Mouse (Mus musculus): ENCODE results near the gene H3f3a.

Gene H3f3a

GRCm38 (mm10) chr1:180783580-180783928, 30.2 kb downstream of the H3f3a start:
- DNase-seq (ENCODE audit: low read depth, low spot score): no peak

- DNase-seq (ENCODE audit: low read depth, low spot score): no peak
Measured at GRCm38 (mm10) chr1:180782906-180783579, 30.7 kb downstream of the H3f3a start.

- no peak for DNase-seq (ENCODE audit: low read depth, low spot score)
Measured at GRCm38 (mm10) chr1:180781250-180781649, 32.5 kb downstream of the H3f3a start.

GRCm38 (mm10) chr1:180780291-180780690, 33.5 kb downstream of the H3f3a start:
- no peak for DNase-seq (ENCODE audit: low read depth, low spot score)

- peak; percentile 24 for DNase-seq (ENCODE audit: low read depth, low spot score)
Measured at GRCm38 (mm10) chr1:180778941-180779340, 34.8 kb downstream of the H3f3a start.

GRCm38 (mm10) chr1:180778403-180778754, 35.4 kb downstream of the H3f3a start:
- no peak for DNase-seq (ENCODE audit: low read depth, low spot score)

GRCm38 (mm10) chr1:180777660-180778402, 35.9 kb downstream of the H3f3a start:
- DNase-seq (ENCODE audit: low read depth, low spot score): peak; percentile 77

- no peak for DNase-seq (ENCODE audit: low read depth, low spot score)
Measured at GRCm38 (mm10) chr1:180777289-180777659, 36.5 kb downstream of the H3f3a start.

- no peak for DNase-seq (ENCODE audit: low read depth, low spot score)
Measured at GRCm38 (mm10) chr1:180776494-180776893, 37.2 kb downstream of the H3f3a start.

- DNase-seq (ENCODE audit: low read depth, low spot score): no peak
Measured at GRCm38 (mm10) chr1:180775849-180776493, 37.8 kb downstream of the H3f3a start.

GRCm38 (mm10) chr1:180775317-180775716, 38.4 kb downstream of the H3f3a start:
- peak; percentile 38 for DNase-seq (ENCODE audit: low read depth, low spot score)

- DNase-seq (ENCODE audit: low read depth, low spot score): peak; percentile 66
Measured at GRCm38 (mm10) chr1:180774664-180775063, 39.1 kb downstream of the H3f3a start.

GRCm38 (mm10) chr1:180772291-180772690, 41.5 kb downstream of the H3f3a start:
- DNase-seq (ENCODE audit: low read depth, low spot score): no peak

- no peak for DNase-seq (ENCODE audit: low read depth, low spot score)
Measured at GRCm38 (mm10) chr1:180771722-180772121, 42.0 kb downstream of the H3f3a start.

- no peak for DNase-seq (ENCODE audit: low read depth, low spot score)
Measured at GRCm38 (mm10) chr1:180771306-180771705, 42.4 kb downstream of the H3f3a start.

GRCm38 (mm10) chr1:180768334-180769168, 45.2 kb downstream of the H3f3a start:
- peak; percentile 84 for DNase-seq (ENCODE audit: low read depth, low spot score)

GRCm38 (mm10) chr1:180767541-180768333, 46.0 kb downstream of the H3f3a start:
- peak; percentile 63 for DNase-seq (ENCODE audit: low read depth, low spot score)

- peak; percentile 66 for DNase-seq (ENCODE audit: low read depth, low spot score)
Measured at GRCm38 (mm10) chr1:180766557-180766956, 47.2 kb downstream of the H3f3a start.

GRCm38 (mm10) chr1:180765393-180765792, 48.4 kb downstream of the H3f3a start:
- DNase-seq (ENCODE audit: low read depth, low spot score): peak; percentile 28

GRCm38 (mm10) chr1:180763828-180764227, 49.9 kb downstream of the H3f3a start:
- peak; percentile 82 for DNase-seq (ENCODE audit: low read depth, low spot score)

- DNase-seq (ENCODE audit: low read depth, low spot score): no peak
Measured at GRCm38 (mm10) chr1:180763307-180763706, 50.4 kb downstream of the H3f3a start.
